Mouse (Mus musculus): ENCODE results near the gene Bckdk.

GRCm38 (mm10) chr7:127925252-127925651 is 21.4 kb downstream of the Bckdk start:
- TF ChIP-seq CTCF (IDR thresholded peaks at IDR 0.05; ENCODE audit: borderline replicate concordance, extremely low read depth, insufficient read depth, insufficient read length) (no peak), POLR2A (IDR thresholded peaks at IDR 0.05; ENCODE audit: borderline replicate concordance, extremely low read depth, insufficient read depth, insufficient read length, poor library complexity, severe bottlenecking) (no peak)

Measured in brain, embryonic 14.5 days (tissue).